ENCODE assay signal across 14 mouse cellular contexts in the genomic region with DNA sequence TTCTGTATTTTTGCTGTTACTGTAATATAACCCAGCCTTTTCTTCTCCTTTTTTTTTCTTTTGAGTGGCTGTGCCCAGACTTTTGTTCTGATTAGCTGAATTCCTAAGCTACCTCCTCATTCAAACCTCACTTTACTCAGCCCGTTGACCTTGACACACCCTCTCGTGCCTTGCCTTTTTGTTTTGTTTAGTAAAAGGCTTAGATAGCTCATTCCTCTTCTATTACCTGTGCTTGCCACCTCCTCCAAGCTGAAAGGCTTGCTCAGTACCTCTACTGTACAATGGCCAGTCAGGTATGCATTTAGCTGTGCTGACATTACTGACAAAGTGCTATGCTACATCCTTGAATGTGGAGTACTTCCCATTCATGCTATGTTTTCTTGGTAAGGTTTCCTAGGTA.
"Had no signal": no experiment of that assay in that cellular context is flagged by ENCODE, and none has a peak within 500 bp of the region (broad histone marks: within the 10 kb centered on the region; RNA-seq: fewer than 3 reads in every experiment).

No protein-coding gene starts in this region.

- H3K27me3 ChIP-seq: limb, embryonic 12.5 days; liver, embryonic 13.5 days; midbrain, embryonic 13.5 days had no signal

- H3K36me3 ChIP-seq: kidney, embryonic 15.5 days; limb, embryonic 12.5 days; liver, embryonic 13.5 days; midbrain, embryonic 13.5 days had no signal

- H3K4me1 ChIP-seq: kidney, embryonic 15.5 days; liver, embryonic 13.5 days had no signal

- ATAC-seq: liver, postnatal 0 days; midbrain, embryonic 13.5 days had no signal

- H3K9ac ChIP-seq: kidney, embryonic 15.5 days; limb, embryonic 12.5 days; liver, embryonic 13.5 days; liver, postnatal 0 days; midbrain, embryonic 13.5 days had no signal

- H3K27ac ChIP-seq: kidney, embryonic 15.5 days; limb, embryonic 12.5 days; liver, embryonic 13.5 days; midbrain, embryonic 13.5 days had no signal

- H3K9me3 ChIP-seq: kidney, embryonic 15.5 days; limb, embryonic 12.5 days; liver, embryonic 13.5 days; midbrain, embryonic 13.5 days had no signal

- DNase-seq: kidney, adult 2 months; kidney, postnatal 14 days; layer of hippocampus, adult 9-11 months; layer of hippocampus, postnatal 36 days; liver; liver, embryonic 13.5 days; liver, postnatal 0 days; lung, postnatal 14 days; right cerebral cortex, postnatal 14 days; thymus, adult 18-20 months; thymus, postnatal 14 days had no signal

- H3K4me2 ChIP-seq: kidney, embryonic 15.5 days; limb, embryonic 12.5 days; liver, embryonic 13.5 days; midbrain, embryonic 13.5 days had no signal

- H3K4me3 ChIP-seq: kidney, embryonic 15.5 days; limb, embryonic 12.5 days; liver, embryonic 13.5 days; midbrain, embryonic 13.5 days had no signal
